Mouse (Mus musculus): ENCODE measurements around the gene Rhox2h. TPM values are rescaled to one million over a fixed set of nuclear protein-coding genes. Genes with fewer than 3 reads are reported as not detected.
"Not testable (repeated sequence)": the region's sequence is repeated elsewhere in the genome, so short reads cannot be mapped to it uniquely, and the experiment has no call there.

Rhox2h gene
- not detected in 2 replicates for polyA plus RNA-seq (2016; fragmentation: Nextera tagmentation; extraction: Ambion mirVana)

- not testable (repeated sequence) for H3K4me3 ChIP-seq (replicated peaks); H3K36me3 ChIP-seq (replicated peaks); H3K27ac ChIP-seq; H3K4me2 ChIP-seq; H3K27me3 ChIP-seq; H3K9me3 ChIP-seq; H3K9ac ChIP-seq; H3K4me1 ChIP-seq; ATAC-seq (ENCODE audit: low FRiP score)
- 89% methylated on average over 8 of the region's 8 CpGs for WGBS
These were observed at the start of gene Rhox2h for GRCm38 (mm10) chrX:37673177-37673576. Gene Rhox2h, minus strand, starts transcription at chrX:37673277.

- H3K36me3 ChIP-seq (replicated peaks): no peaks in the 10 kb centered on the region
- H3K27me3 ChIP-seq: no peaks in the 10 kb centered on the region
- no peak overlapping the region for H3K27ac ChIP-seq
- no peak for ATAC-seq (ENCODE audit: low FRiP score)
- H3K9ac ChIP-seq: no peak overlapping the region
- WGBS: 78% methylated on average over 3 of the region's 3 CpGs
- no peaks in the 10 kb centered on the region for H3K9me3 ChIP-seq
- no peak overlapping the region for H3K4me3 ChIP-seq (replicated peaks)
- H3K4me1 ChIP-seq: no peaks in the 10 kb centered on the region
- H3K4me2 ChIP-seq: no peak overlapping the region
These were observed 28.8 kb upstream of the Rhox2h start for GRCm38 (mm10) chrX:37701821-37702387.

GRCm38 (mm10) chrX:37692261-37692660, 19.2 kb upstream of the Rhox2h start:
- Histone ChIP-seq H3K4me2 (no peak overlapping the region), H3K4me1 (no peaks in the 10 kb centered on the region), H3K27me3 (no peaks in the 10 kb centered on the region), H3K36me3 (replicated peaks) (no peaks in the 10 kb centered on the region), H3K9ac (no peak overlapping the region), H3K4me3 (replicated peaks) (no peak overlapping the region), H3K9me3 (no peaks in the 10 kb centered on the region), H3K27ac (no peak overlapping the region)
- WGBS: 89% methylated on average over 2 of the region's 2 CpGs
- ATAC-seq (ENCODE audit: low FRiP score): no peak

- WGBS: 85% methylated on average over 24 of the region's 24 CpGs
- no peak overlapping the region for H3K4me3 ChIP-seq (replicated peaks)
- no peak for ATAC-seq (ENCODE audit: low FRiP score)
- H3K9ac ChIP-seq: no peak overlapping the region
- H3K27ac ChIP-seq: no peak overlapping the region
- H3K4me2 ChIP-seq: no peak overlapping the region
- no peaks in the 10 kb centered on the region for H3K27me3 ChIP-seq
- no peaks in the 10 kb centered on the region for H3K36me3 ChIP-seq (replicated peaks)
- H3K4me1 ChIP-seq: no peaks in the 10 kb centered on the region
- no peaks in the 10 kb centered on the region for H3K9me3 ChIP-seq
These were observed 10.1 kb upstream of the Rhox2h start for GRCm38 (mm10) chrX:37683031-37683715.

- H3K4me1 ChIP-seq; H3K9ac ChIP-seq; H3K9me3 ChIP-seq; H3K4me2 ChIP-seq; ATAC-seq (ENCODE audit: low FRiP score); H3K36me3 ChIP-seq (replicated peaks); H3K27ac ChIP-seq; H3K4me3 ChIP-seq (replicated peaks); H3K27me3 ChIP-seq: not testable (repeated sequence)
- WGBS: 87% methylated on average over 1 of the region's 3 CpGs
These were observed 4.4 kb downstream of the Rhox2h start, which contains the start of gene Rhox3h for GRCm38 (mm10) chrX:37668664-37669063. Gene Rhox3h, minus strand, starts transcription at chrX:37668764.

GRCm38 (mm10) chrX:37651227-37651626, 21.9 kb downstream of the Rhox2h start, which contains the start of gene Rhox4g:
Gene Rhox4g, minus strand, starts transcription at chrX:37651327.
- not testable (repeated sequence) for H3K9me3 ChIP-seq; ATAC-seq (ENCODE audit: low FRiP score); H3K4me2 ChIP-seq; H3K27me3 ChIP-seq; H3K4me1 ChIP-seq; H3K27ac ChIP-seq; H3K4me3 ChIP-seq (replicated peaks); H3K9ac ChIP-seq; H3K36me3 ChIP-seq (replicated peaks)
- 90% methylated on average over 17 of the region's 20 CpGs for WGBS

GRCm38 (mm10) chrX:37643370-37643769, 29.7 kb downstream of the Rhox2h start, which contains the start of gene Rhox2g:
Gene Rhox2g, minus strand, starts transcription at chrX:37643470.
- 94% methylated on average over 6 of the region's 6 CpGs for WGBS
- ATAC-seq (ENCODE audit: low FRiP score): not testable (repeated sequence)

GRCm38 (mm10) chrX:37628512-37628911, 44.6 kb downstream of the Rhox2h start, which contains the start of gene Rhox3g:
Gene Rhox3g, minus strand, starts transcription at chrX:37628612.
- H3K36me3 ChIP-seq (replicated peaks); H3K27me3 ChIP-seq; ATAC-seq (ENCODE audit: low FRiP score); H3K4me2 ChIP-seq; H3K27ac ChIP-seq; H3K9me3 ChIP-seq; H3K9ac ChIP-seq; H3K4me1 ChIP-seq; H3K4me3 ChIP-seq (replicated peaks): not testable (repeated sequence)
- 92% methylated on average over 2 of the region's 2 CpGs for WGBS

More at GRCm38 (mm10) chrX:37643370-37643769, 29.7 kb downstream of the Rhox2h start, which contains the start of gene Rhox2g:
- not testable (repeated sequence) for H3K4me1 ChIP-seq; H3K4me3 ChIP-seq (replicated peaks); H3K9me3 ChIP-seq; H3K4me2 ChIP-seq; H3K36me3 ChIP-seq (replicated peaks); H3K9ac ChIP-seq; H3K27ac ChIP-seq; H3K27me3 ChIP-seq

Other genes starting within 250 kb of the Rhox2h start
- 0.24 and 0.27 TPM in 2 replicates for gene Rhox4b, start 240.8 kb downstream of the Rhox2h start, polyA plus RNA-seq (2016; fragmentation: Nextera tagmentation; extraction: Ambion mirVana)
- 0.54 and 0.70 TPM in 2 replicates for gene Rhox2c, start 219.6 kb downstream of the Rhox2h start, polyA plus RNA-seq (2016; fragmentation: Nextera tagmentation; extraction: Ambion mirVana)
- not detected in 2 replicates for gene Rhox3c, start 214.7 kb downstream of the Rhox2h start, polyA plus RNA-seq (2016; fragmentation: Nextera tagmentation; extraction: Ambion mirVana)
- not detected in 2 replicates for gene Rhox4c, start 192.9 kb downstream of the Rhox2h start, polyA plus RNA-seq (2016; fragmentation: Nextera tagmentation; extraction: Ambion mirVana)
- not detected in 2 replicates for gene Rhox2d, start 179.8 kb downstream of the Rhox2h start, polyA plus RNA-seq (2016; fragmentation: Nextera tagmentation; extraction: Ambion mirVana)
- gene Rhox4d, start 158.9 kb downstream of the Rhox2h start, polyA plus RNA-seq (2016; fragmentation: Nextera tagmentation; extraction: Ambion mirVana): not detected in 2 replicates
- gene Rhox2e, start 142.8 kb downstream of the Rhox2h start, polyA plus RNA-seq (2016; fragmentation: Nextera tagmentation; extraction: Ambion mirVana): not detected in 2 replicates
- gene Rhox3e, start 131.3 kb downstream of the Rhox2h start, polyA plus RNA-seq (2016; fragmentation: Nextera tagmentation; extraction: Ambion mirVana): not detected in 2 replicates
- not detected in 2 replicates for gene Rhox4e, start 115.9 kb downstream of the Rhox2h start, polyA plus RNA-seq (2016; fragmentation: Nextera tagmentation; extraction: Ambion mirVana)
- 0.41 TPM in 1 of 2 replicates, not detected in the other for gene Rhox2f, start 101.9 kb downstream of the Rhox2h start, polyA plus RNA-seq (2016; fragmentation: Nextera tagmentation; extraction: Ambion mirVana)
- gene Rhox3f, start 92.3 kb downstream of the Rhox2h start, polyA plus RNA-seq (2016; fragmentation: Nextera tagmentation; extraction: Ambion mirVana): not detected in 2 replicates
- gene Rhox4f, start 65.6 kb downstream of the Rhox2h start, polyA plus RNA-seq (2016; fragmentation: Nextera tagmentation; extraction: Ambion mirVana): not detected in 2 replicates
- not detected in 2 replicates for gene Rhox3g, start 44.7 kb downstream of the Rhox2h start, polyA plus RNA-seq (2016; fragmentation: Nextera tagmentation; extraction: Ambion mirVana)
- gene Rhox2g, start 29.8 kb downstream of the Rhox2h start, polyA plus RNA-seq (2016; fragmentation: Nextera tagmentation; extraction: Ambion mirVana): not detected in 2 replicates
- not detected in 2 replicates for gene Rhox4g, start 21.9 kb downstream of the Rhox2h start, polyA plus RNA-seq (2016; fragmentation: Nextera tagmentation; extraction: Ambion mirVana)
- gene Rhox3h, start 4.5 kb downstream of the Rhox2h start, polyA plus RNA-seq (2016; fragmentation: Nextera tagmentation; extraction: Ambion mirVana): not detected in 2 replicates
- gene Rhox5, start 131.6 kb upstream of the Rhox2h start, polyA plus RNA-seq (2016; fragmentation: Nextera tagmentation; extraction: Ambion mirVana): 0.45 and 0.88 TPM in 2 replicates
- gene Rhox6, start 153.6 kb upstream of the Rhox2h start, polyA plus RNA-seq (2016; fragmentation: Nextera tagmentation; extraction: Ambion mirVana): not detected in 2 replicates
- not detected in 2 replicates for gene Rhox7a, start 158.4 kb upstream of the Rhox2h start, polyA plus RNA-seq (2016; fragmentation: Nextera tagmentation; extraction: Ambion mirVana)
- 0.15 TPM in 1 of 2 replicates, not detected in the other for gene Rhox8, start 205.7 kb upstream of the Rhox2h start, polyA plus RNA-seq (2016; fragmentation: Nextera tagmentation; extraction: Ambion mirVana)
- gene Rhox7b, start 224.0 kb upstream of the Rhox2h start, polyA plus RNA-seq (2016; fragmentation: Nextera tagmentation; extraction: Ambion mirVana): not detected in 2 replicates
- gene Rhox9, start 228.5 kb upstream of the Rhox2h start, polyA plus RNA-seq (2016; fragmentation: Nextera tagmentation; extraction: Ambion mirVana): not detected in 2 replicates